19 mouse cellular contexts compared by ENCODE assay signal in genomic region chr5:77399076-77399475, GRCm38 (mm10). TPM values are rescaled to one million over a fixed set of nuclear protein-coding genes. Genes with fewer than 3 reads are reported as not detected.
A peak's percentile ranks its signal among the peaks of the same experiment; 100 is the strongest.
DNase-seq lines count a peak whose midpoint lies in the region; ATAC-seq and TF ChIP-seq lines count a peak whose summit lies in the region.
"Had no signal": no experiment of that assay in that cellular context is flagged by ENCODE, and none has a peak within 500 bp of the region (broad histone marks: within the 10 kb centered on the region; RNA-seq: fewer than 3 reads in every experiment).

No protein-coding gene starts in this region.

- TF ChIP-seq POLR2A in spleen, adult 2 months (IDR thresholded peaks at IDR 0.05; ENCODE audit: low read depth, low read length): no peak

- 60% methylated on average over 4 of the region's 4 CpGs for WGBS in intestine, embryonic 16.5 days
- WGBS in intestine, postnatal 0 days: 69% methylated on average over 4 of the region's 4 CpGs
- WGBS in lung, embryonic 14.5 days: 47% methylated on average over 4 of the region's 4 CpGs
- WGBS in spleen, adult 2 months: 86% methylated on average over 4 of the region's 4 CpGs
- 55% methylated on average over 4 of the region's 4 CpGs for WGBS in stomach, postnatal 0 days
- WGBS in liver, embryonic 11.5 days: 84% methylated on average over 4 of the region's 4 CpGs

- H3K27ac ChIP-seq in intestine, embryonic 16.5 days (ENCODE audit: low read length): 0 out of 2 replicates have a peak overlapping the region, but pooled peaks have one; percentile 8
- no peak overlapping the region for H3K27ac ChIP-seq in intestine, postnatal 0 days (ENCODE audit: low read depth, low read length)
- peak overlapping the region; percentile 71 for H3K27ac ChIP-seq in lung, embryonic 14.5 days (ENCODE audit: low read depth)
- H3K27ac ChIP-seq in spleen, adult 2 months (ENCODE audit: insufficient read depth, low read length): peak overlapping the region; percentile 2; the same call in 1 of the 2 replicates
- peak overlapping the region; percentile 49 for H3K27ac ChIP-seq in stomach, postnatal 0 days (replicated peaks)
- H3K27ac ChIP-seq in liver, embryonic 11.5 days (ENCODE audit: low read depth, low read length): no peak overlapping the region
- H3K27ac ChIP-seq: forebrain, embryonic 12.5 days; heart, embryonic 13.5 days; hindbrain, embryonic 15.5 days; left cerebral cortex, adult 2 months; limb, embryonic 13.5 days had no signal

- no peak for TF ChIP-seq EP300 in stomach, postnatal 0 days (optimal IDR thresholded peaks at IDR 0.05)

- H3K4me2 ChIP-seq in intestine, embryonic 16.5 days (ENCODE audit: low read depth, low read length): no peak overlapping the region
- no peak overlapping the region for H3K4me2 ChIP-seq in intestine, postnatal 0 days (replicated peaks; ENCODE audit: low read depth)
- no peak overlapping the region for H3K4me2 ChIP-seq in lung, embryonic 14.5 days
- H3K4me2 ChIP-seq in stomach, postnatal 0 days (replicated peaks; ENCODE audit: low read depth): no peak overlapping the region
- no peak overlapping the region for H3K4me2 ChIP-seq in liver, embryonic 11.5 days
- H3K4me2 ChIP-seq: forebrain, embryonic 12.5 days; heart, embryonic 13.5 days; hindbrain, embryonic 15.5 days; limb, embryonic 13.5 days had no signal

- H3K4me1 ChIP-seq in intestine, embryonic 16.5 days (ENCODE audit: control insufficient read depth, insufficient read depth, low read length): no peaks in the 10 kb centered on the region
- no peaks in the 10 kb centered on the region for H3K4me1 ChIP-seq in intestine, postnatal 0 days (replicated peaks; ENCODE audit: control insufficient read depth, insufficient read depth, low read length)
- H3K4me1 ChIP-seq in lung, embryonic 14.5 days (ENCODE audit: insufficient read depth): peaks cover 7% of the 10 kb centered on the region; the same call in 1 of the 2 replicates
- H3K4me1 ChIP-seq in spleen, adult 2 months (ENCODE audit: control insufficient read depth, insufficient read depth, insufficient read length): no peaks in the 10 kb centered on the region; the same call in 1 of the 2 replicates
- H3K4me1 ChIP-seq in stomach, postnatal 0 days (replicated peaks; ENCODE audit: control insufficient read depth, insufficient read depth): 0 out of 2 replicates have a peak, but pooled peaks cover 15% of the 10 kb centered on the region
- no peaks in the 10 kb centered on the region for H3K4me1 ChIP-seq in liver, embryonic 11.5 days (replicated peaks; ENCODE audit: control insufficient read depth, insufficient read depth, low read length)

- H3K9ac ChIP-seq in intestine, embryonic 16.5 days (ENCODE audit: low read depth, low read length): no peak overlapping the region
- no peak overlapping the region for H3K9ac ChIP-seq in intestine, postnatal 0 days (ENCODE audit: low read depth, low read length)
- H3K9ac ChIP-seq in lung, embryonic 14.5 days: no peak overlapping the region
- no peak overlapping the region for H3K9ac ChIP-seq in stomach, postnatal 0 days (ENCODE audit: low read length)
- no peak overlapping the region for H3K9ac ChIP-seq in liver, embryonic 11.5 days (ENCODE audit: low read depth, low read length)
- H3K9ac ChIP-seq: forebrain, embryonic 12.5 days; hindbrain, embryonic 15.5 days; limb, embryonic 13.5 days had no signal

- no peak for TF ChIP-seq CTCF in intestine, postnatal 0 days (IDR thresholded peaks at IDR 0.05; ENCODE audit: low read depth)
- TF ChIP-seq CTCF in lung, embryonic 14.5 days (IDR thresholded peaks at IDR 0.05; ENCODE audit: low read depth): no peak
- TF ChIP-seq CTCF in spleen, adult 2 months (IDR thresholded peaks at IDR 0.05; ENCODE audit: extremely low read depth, insufficient read depth, insufficient read length, insufficient replicate concordance): no peak
- no peak for TF ChIP-seq CTCF in stomach, postnatal 0 days (IDR thresholded peaks at IDR 0.05; ENCODE audit: low read depth)

- H3K36me3 ChIP-seq in intestine, embryonic 16.5 days (ENCODE audit: control insufficient read depth, insufficient read depth, low read length): no peaks in the 10 kb centered on the region
- no peaks in the 10 kb centered on the region for H3K36me3 ChIP-seq in intestine, postnatal 0 days (ENCODE audit: control insufficient read depth, insufficient read depth)
- H3K36me3 ChIP-seq in lung, embryonic 14.5 days (ENCODE audit: insufficient read depth): no peaks in the 10 kb centered on the region
- no peaks in the 10 kb centered on the region for H3K36me3 ChIP-seq in spleen, adult 2 months (ENCODE audit: control insufficient read depth, insufficient read depth, low read length)
- H3K36me3 ChIP-seq in stomach, postnatal 0 days (ENCODE audit: control insufficient read depth, insufficient read depth, low read length): no peaks in the 10 kb centered on the region; the same call in 1 of the 2 replicates
- H3K36me3 ChIP-seq in liver, embryonic 11.5 days (ENCODE audit: control insufficient read depth, insufficient read depth, low read length): no peaks in the 10 kb centered on the region
- H3K36me3 ChIP-seq: forebrain, embryonic 12.5 days; heart, embryonic 13.5 days; hindbrain, embryonic 15.5 days; limb, embryonic 13.5 days had no signal

- no peak for ATAC-seq in intestine, embryonic 16.5 days
- ATAC-seq in intestine, postnatal 0 days: no peak
- no peak for ATAC-seq in lung, embryonic 14.5 days (ENCODE audit: insufficient read depth)
- no peak for ATAC-seq in stomach, postnatal 0 days (ENCODE audit: low FRiP score, low TSS enrichment)
- ATAC-seq in liver, embryonic 11.5 days (replicated peaks; ENCODE audit: low FRiP score): no peak

- DNase-seq in lung, embryonic 14.5 days: no peak
- no peak for DNase-seq in lung, postnatal 25 days (ENCODE audit: low spot score)
- no peak for DNase-seq in spleen, adult 2 months (ENCODE audit: low read depth in 1 of 2, low spot score in 2 of 2)
- no peak for DNase-seq in spleen, postnatal 4 days (ENCODE audit: low spot score in 2 of 2)
- no peak for DNase-seq in stomach, postnatal 0 days (ENCODE audit: low spot score)
- DNase-seq in liver, embryonic 11.5 days (ENCODE audit: low spot score): no peak
- DNase-seq: B cell, adult 2 months; cerebellum, adult 18-20 months; layer of hippocampus, adult 9-11 months; retina, postnatal 1 day; right cerebral cortex, postnatal 4 days; thymus, postnatal 36 days had no signal

- H3K9me3 ChIP-seq in intestine, embryonic 16.5 days (ENCODE audit: control insufficient read depth, low read length): no peaks in the 10 kb centered on the region
- no peaks in the 10 kb centered on the region for H3K9me3 ChIP-seq in intestine, postnatal 0 days (ENCODE audit: control insufficient read depth)
- H3K9me3 ChIP-seq in lung, embryonic 14.5 days (ENCODE audit: low read depth, low read length): no peaks in the 10 kb centered on the region
- H3K9me3 ChIP-seq in stomach, postnatal 0 days (ENCODE audit: control insufficient read depth, low read length): no peaks in the 10 kb centered on the region
- no peaks in the 10 kb centered on the region for H3K9me3 ChIP-seq in liver, embryonic 11.5 days (ENCODE audit: control insufficient read depth, low read length)
- H3K9me3 ChIP-seq: forebrain, embryonic 12.5 days; heart, embryonic 13.5 days; hindbrain, embryonic 15.5 days; limb, embryonic 13.5 days had no signal

- no peak overlapping the region for H3K4me3 ChIP-seq in intestine, embryonic 16.5 days (ENCODE audit: low read length)
- H3K4me3 ChIP-seq in intestine, postnatal 0 days (ENCODE audit: low read depth, low read length): no peak overlapping the region
- no peak overlapping the region for H3K4me3 ChIP-seq in lung, embryonic 14.5 days (ENCODE audit: low read depth, low read length)
- no peak overlapping the region for H3K4me3 ChIP-seq in spleen, adult 2 months (ENCODE audit: extremely low read depth, insufficient read depth, insufficient read length)
- no peak overlapping the region for H3K4me3 ChIP-seq in stomach, postnatal 0 days (ENCODE audit: low read depth, low read length)
- no peak overlapping the region for H3K4me3 ChIP-seq in liver, embryonic 11.5 days (ENCODE audit: low read depth, low read length)
- H3K4me3 ChIP-seq: forebrain, embryonic 12.5 days; heart, embryonic 13.5 days; hindbrain, embryonic 15.5 days; left cerebral cortex, adult 2 months; limb, embryonic 13.5 days had no signal

- H3K27me3 ChIP-seq in intestine, embryonic 16.5 days (replicated peaks; ENCODE audit: control insufficient read depth, insufficient read depth, low read length): no peaks in the 10 kb centered on the region
- no peaks in the 10 kb centered on the region for H3K27me3 ChIP-seq in intestine, postnatal 0 days (replicated peaks; ENCODE audit: control insufficient read depth, insufficient read depth, low read length)
- no peaks in the 10 kb centered on the region for H3K27me3 ChIP-seq in lung, embryonic 14.5 days (ENCODE audit: insufficient read depth, low read length)
- no peaks in the 10 kb centered on the region for H3K27me3 ChIP-seq in spleen, adult 2 months (ENCODE audit: control insufficient read depth, insufficient read depth, low read length)
- H3K27me3 ChIP-seq in stomach, postnatal 0 days (ENCODE audit: control insufficient read depth, insufficient read depth, low read length): no peaks in the 10 kb centered on the region
- no peaks in the 10 kb centered on the region for H3K27me3 ChIP-seq in liver, embryonic 11.5 days (replicated peaks; ENCODE audit: control insufficient read depth, insufficient read depth, low read length)
- H3K27me3 ChIP-seq: hindbrain, embryonic 15.5 days had no signal

RNA-seq across cellular contexts. Expression of gene Igfbp7, which starts 8.8 kb away (rescaled TPM):
- polyA plus RNA-seq in intestine, embryonic 16.5 days (2015; fragmentation: Nextera tagmentation; extraction: Ambion mirVana): 85.2 and 109 TPM in 2 replicates
- polyA plus RNA-seq in intestine, postnatal 0 days (2015; fragmentation: Nextera tagmentation; extraction: Ambion mirVana): 255 and 258 TPM in 2 replicates
- polyA plus RNA-seq in lung, embryonic 14.5 days (2014; fragmentation: Nextera tagmentation; extraction: Ambion mirVana): 35.1 and 37.9 TPM in 2 replicates
- polyA plus RNA-seq in spleen, adult 2 months (2012; rRNA removed): 2,807 and 6,735 TPM in 2 replicates
- polyA plus RNA-seq in stomach, postnatal 0 days (2015; fragmentation: Nextera tagmentation; extraction: Ambion mirVana): 421 and 437 TPM in 2 replicates
- 8.2 and 8.6 TPM in 2 replicates for polyA plus RNA-seq in liver, embryonic 11.5 days (2014; fragmentation: Nextera tagmentation; extraction: Ambion mirVana)

Comparison
In these comparisons a context has a peak if more than half of its experiments do, and no peak if none do; other contexts are left out.
1. H3K27ac ChIP-seq: peak in intestine, embryonic 16.5 days (single experiment), lung, embryonic 14.5 days (single experiment), spleen, adult 2 months (single experiment) and stomach, postnatal 0 days (single experiment); none in intestine, postnatal 0 days (single experiment) and liver, embryonic 11.5 days (single experiment).